Mouse (Mus musculus) cerebellum, postnatal 10 days (tissue): ENCODE data around the gene Csrnp3.

Experiments
- DNase-seq, 2 experiments: peaks; one replicate each; pipeline ENCODE4 v3.0.0; 2021; ENCODE audit warnings: mixed read lengths in 2 of 2

The Csrnp3 gene

DNA sequence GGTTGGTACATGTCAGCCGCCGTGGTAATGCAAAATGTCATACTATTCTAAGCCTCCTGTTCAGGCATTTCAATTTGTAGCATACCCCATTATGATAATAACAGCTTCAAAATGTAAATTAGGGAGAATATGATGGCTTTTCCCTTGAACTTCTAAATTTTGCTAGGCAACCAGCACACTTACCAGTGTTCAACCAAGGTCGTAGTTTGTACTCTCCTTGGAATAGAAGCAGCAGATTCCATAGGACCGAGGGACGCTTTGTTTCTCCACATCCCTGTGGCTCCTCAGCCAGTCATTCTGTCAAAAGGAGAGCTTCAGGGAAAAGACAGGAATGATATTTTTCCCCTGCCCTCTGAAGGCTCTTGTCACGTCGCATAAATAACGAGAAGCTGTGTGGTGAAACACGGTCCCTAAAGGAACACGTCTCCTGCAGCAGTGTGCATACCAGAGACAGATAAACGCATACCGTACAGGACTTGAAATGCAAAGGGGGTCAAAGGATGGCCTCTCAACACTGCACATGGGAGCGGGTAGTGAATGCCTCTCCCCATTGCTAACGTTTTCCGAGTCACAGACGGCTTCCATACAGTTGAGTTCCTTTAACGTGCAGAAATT, 108.3 kb downstream of the Csrnp3 start:
- DNase-seq = no peak

DNA sequence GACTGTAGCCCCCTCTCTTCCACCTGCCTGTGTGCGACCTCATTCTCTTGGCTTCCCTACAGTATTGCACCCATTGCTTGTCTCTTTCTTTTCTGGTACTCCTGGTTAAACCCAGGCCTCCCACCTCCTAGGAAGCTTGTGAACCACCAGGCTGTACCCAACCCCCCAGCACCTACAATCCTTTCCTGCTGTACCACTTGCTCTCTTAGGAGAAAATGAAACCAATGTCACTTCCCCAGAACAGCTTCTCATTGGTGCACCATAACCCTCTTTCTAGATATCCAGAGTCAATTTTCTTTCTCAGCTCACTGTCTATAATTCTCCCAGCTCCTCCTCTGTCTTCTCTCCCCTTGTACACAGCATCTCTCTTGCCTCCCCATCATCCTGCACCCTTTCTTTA, 110.2 kb downstream of the Csrnp3 start:
- DNase-seq = no peak

DNA sequence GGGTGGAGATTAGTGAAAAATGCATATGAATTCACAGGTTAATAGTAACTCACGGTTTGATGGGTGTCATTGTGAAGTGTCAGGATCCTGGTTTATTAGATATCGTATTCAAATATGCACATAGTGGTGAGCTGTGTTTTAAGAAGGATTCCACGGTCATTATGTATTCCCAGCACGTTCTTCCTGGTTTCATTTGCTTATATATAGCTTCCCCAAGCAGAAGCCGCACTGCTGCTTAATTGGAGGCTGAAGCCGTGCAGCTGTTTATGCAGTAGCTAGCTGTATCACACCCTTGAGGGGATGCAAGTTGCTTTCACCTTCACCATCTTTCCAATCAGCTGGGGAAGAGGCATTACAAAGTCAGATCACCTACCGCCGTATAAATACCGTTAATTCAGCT, 111.2 kb downstream of the Csrnp3 start:
- DNase-seq = no peak

DNA sequence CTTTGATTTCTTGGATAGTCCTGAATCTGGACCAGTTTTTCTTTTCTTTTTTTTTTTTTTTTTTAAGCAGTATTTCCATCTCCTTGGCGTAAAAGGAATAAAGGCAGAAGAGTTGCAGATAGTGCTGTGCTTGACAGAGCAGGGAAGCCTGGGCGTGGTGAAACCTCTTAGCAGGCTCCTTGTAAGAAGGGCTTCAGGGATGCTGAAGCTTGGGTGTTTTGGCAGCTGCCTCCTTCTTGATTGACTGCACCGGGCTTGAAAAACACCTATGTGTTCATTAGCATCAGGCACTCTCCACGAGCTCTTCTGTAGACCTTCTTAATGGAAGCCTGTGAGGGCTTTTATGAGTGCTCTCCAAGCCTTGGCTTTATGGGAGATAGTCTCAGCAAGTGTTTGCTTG, 117.9 kb downstream of the Csrnp3 start:
- no peak for DNase-seq

DNA sequence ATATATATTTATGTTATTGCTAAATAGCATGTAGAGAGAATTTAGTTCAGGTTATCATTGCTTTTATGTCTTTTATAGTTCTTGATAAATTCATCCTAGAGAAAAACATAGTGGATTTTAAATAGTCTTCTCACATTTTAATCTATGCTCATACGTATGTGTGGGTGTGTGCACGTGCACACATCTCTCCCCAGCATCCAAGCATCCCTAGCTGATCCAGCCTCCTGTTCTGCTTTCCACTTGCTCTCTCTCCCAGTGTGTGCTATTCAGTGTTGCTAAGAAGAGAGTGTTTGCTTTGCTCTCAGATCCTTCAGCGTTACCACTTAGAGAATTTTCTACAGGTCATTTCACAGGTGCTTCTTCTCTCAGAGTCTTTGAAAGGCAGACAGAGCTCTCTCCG, 123.2 kb downstream of the Csrnp3 start:
- no peak for DNase-seq

DNA sequence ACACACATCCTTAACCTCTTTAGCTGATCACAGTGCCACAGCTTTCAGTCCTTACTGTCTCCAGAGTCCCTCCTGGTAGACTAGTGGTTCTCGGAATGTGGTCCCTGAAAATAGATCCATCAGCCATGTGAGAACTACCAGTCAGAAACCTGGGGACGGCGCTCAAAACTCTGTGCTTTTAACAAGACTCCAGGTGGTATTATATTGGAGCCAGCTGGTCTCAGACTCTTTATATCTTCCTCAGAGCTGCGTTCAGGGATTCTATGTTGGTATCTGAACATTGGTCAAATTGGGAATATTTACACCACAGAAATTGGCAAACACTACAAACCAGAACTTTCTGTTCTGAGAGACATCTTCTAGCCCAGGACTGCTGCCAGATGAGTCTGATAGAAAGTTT, 128.3 kb downstream of the Csrnp3 start:
- DNase-seq = no peak

DNA sequence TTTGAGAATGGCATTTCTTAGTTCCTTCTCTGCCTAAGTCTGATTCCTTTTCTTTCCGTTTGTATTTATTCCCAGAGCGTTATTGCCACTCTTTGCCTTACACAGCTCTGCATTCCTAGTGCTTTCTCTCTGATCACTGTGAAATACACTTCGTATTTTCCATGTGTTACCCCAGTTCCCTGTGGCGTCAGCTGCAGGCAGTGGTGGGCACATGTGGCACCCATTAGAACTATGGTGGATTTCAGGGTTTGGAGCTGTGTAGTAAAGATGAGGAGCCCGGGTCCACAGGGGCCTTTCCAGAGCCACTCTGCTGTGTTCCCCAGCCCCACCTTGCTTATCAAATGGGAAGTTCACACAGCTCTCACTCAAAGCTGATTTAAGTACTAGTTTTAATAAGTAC, 129.8 kb downstream of the Csrnp3 start:
- no peak for DNase-seq

DNA sequence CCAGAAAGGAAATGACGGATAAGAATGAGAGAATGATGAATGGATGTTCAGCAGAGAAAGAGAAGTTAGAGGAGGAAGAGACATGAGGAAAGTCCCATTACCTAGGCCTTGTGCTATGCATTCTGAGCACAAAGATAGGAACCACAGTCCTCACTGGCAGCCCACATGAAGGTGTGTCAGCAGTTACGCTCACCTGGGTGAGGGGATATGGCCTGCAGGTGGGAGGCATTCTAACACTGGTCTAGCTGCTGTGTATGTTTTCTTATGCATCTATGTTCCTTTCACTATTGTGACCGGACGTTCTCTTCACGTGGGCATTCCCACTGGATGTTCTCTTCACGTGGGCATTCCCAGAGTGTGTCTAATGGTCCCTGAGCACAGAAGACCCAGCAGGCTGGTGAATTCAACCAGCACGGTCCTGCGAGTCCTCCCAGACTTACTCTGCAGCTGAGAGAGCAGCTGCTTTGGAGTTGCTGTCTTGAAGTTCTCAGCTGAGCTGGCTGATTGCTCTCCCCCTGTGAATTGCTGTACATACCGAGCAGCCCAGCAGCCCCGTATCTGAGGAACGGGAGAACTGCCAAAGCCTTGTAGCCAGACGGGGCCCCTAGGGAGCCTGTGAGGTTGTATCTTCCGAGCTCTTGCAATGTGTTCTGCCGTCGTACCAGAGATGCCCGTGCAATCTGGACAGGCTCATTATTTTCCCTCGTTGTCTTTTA, 133.9 kb downstream of the Csrnp3 start:
- peak; percentile 81 to 88 for DNase-seq

DNA sequence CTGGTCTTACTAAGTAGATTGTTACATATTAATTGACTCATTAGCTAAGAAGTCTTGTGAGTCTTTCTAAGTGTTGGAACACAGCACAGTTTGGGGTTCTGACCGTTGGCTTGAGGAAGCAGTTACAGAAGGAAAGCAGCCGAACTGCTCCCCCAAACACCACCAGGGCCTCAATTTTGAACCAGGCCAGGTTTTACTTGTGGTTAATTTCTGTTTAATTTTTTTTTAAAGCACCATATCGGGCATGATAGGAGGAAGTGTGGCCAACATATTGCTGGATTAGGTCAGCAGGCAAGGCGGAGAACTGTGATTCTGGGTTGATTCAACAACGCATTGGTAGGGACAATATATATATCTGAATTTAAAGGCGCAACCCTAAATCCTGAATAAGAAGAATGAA, 135.9 kb downstream of the Csrnp3 start:
- no peak for DNase-seq

DNA sequence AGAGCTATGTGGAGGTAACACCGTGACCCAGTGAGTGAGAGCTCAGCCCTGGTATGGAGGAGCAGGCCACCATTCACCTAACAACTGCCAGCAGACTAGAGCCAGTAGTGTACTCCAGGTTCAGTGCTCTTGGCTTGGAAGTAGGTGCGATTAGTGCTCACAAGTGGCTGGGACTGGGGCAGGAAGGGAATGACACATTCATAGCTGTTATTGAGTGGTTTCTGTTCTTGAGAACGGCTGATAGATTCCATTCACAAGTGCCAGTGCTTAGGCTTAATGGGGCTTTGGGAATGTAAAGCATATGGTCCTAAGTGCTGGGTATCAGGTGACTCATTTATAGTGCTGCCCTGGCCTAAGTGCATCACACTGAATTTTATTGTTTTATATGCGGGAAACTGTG, 136.4 kb downstream of the Csrnp3 start:
- no peak for DNase-seq

DNA sequence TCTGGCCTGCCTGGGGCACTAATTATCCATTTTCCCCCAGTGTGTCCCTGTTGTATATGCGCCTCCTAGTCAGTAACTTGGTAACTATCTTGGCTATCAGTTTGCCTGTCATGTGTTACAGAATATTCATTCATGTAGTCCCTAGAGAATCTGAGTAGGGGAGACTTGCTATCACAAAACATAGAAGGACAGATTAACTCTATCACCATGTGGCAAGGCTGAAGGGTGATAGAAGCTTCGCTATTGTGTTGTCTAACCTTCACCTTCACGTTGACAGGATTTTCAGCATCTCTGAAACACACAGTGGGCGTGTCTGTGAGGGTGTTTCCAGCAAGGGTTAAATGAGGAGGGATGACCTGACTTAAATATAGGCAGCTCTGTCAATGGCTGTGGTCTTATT, 140.1 kb downstream of the Csrnp3 start:
- DNase-seq = no peak

DNA sequence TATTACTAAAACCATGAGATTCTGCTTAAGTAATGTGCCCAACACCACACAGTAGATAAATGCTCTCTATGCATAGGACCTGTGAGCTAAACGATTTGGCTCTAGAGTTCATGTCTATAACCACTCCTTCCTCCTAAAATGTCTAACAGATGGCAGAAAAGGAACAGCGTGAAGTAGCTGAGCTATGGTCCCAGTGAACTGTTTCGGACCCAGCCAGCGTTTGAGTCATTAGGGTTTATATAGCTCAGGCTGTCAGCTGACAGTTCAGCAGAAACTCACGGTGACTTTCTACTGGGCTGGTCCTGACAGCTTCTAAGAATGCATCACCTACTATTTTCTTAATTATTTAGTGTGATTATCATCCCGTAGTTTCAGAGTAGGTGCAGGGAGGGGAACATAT, 141.5 kb downstream of the Csrnp3 start:
- DNase-seq = peak in 1 of 2 experiments; percentile 18

DNA sequence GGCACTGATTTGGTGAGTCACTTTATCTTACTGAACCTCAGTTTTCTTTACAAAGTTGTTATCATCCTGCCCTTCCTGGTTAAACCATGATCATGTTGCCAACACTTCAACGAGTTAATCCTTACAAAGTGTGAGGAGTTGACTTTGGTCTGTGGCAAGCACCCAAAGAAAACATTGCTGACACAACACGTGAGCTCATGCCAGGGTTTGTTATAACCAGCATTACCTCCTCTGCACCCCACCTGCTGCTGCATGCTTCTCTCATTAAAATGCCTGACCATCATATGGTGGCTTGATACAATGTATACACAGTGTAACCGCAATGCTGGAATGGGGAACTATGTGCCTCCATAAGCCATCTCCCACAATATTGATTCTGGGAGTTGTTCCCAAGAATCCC, 142.0 kb downstream of the Csrnp3 start:
- no peak for DNase-seq

DNA sequence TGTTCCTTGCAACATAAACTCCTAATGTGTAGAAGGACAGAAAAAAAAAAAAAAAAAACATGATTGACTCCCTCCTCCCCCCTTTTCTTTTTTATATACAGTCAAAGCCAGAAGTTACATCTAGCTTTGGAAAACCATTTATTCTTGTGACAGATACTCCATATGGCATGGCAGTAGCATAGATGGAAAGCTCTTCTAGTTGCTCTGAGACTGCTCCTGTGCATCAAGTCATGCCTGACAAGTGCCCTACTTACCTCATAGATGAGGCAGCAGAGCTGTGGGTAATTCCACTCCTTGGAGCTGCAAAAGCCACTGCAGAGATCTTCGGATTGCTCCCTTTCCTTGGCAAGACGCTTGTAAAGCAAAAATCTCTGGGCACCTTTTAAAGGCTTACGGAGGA, 143.2 kb downstream of the Csrnp3 start:
- DNase-seq = no peak

DNA sequence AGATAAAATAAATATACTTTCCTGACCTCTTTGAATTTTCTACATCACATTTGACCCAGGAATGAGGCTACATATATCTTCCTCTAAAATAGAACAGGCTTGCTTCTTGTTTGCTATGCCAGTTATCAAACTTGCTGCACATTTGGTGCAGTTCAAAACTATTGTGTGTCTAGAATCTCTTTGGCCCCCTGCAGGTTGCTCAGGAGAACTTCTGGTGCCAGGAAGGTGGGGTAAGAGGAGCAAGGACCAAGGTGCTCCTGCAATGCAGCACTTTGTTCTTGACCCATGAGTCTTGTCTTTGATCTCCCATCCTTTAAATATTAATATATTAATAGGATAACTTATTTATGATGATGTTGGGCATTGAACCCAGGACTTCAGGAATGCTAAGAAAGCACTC, 144.5 kb downstream of the Csrnp3 start:
- DNase-seq = no peak

DNA sequence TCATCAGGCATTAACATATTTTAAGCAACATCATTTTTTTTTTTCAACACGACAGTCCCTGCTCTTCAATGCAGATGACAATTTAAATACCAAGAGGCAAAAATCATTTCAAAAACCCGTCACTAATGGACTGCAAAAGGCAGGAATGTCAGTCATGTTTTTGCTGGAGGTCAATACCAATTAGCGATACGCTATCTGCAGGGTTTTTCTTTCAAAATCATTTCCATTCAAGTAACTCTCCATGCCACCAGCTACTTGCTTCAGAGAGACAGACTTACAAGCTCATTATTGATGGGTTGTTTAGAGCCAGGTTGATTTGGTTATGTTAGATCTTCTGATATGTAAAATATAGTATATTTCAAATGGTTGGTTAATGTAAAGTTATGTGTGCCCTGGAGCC, 145.2 kb downstream of the Csrnp3 start:
- no peak for DNase-seq

DNA sequence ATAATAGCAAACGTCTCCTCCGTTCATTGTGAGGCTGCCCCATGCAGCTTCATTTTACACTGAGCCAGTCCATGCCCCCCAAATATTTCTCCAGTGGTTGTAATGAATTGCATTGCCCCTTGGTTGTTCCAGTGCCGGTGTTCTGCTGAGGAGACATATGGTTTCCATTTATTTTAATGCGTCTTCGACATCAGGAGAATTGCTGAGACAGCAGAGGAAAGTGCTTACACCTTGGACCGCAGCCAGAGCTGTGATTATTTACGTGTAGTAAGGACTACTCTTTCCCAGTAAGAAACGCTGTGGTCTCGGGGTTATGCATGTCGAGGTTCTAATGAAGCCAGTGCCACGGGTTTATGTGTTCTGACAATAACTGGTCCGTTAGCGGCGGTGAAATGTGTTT, 147.8 kb downstream of the Csrnp3 start:
- peak; percentile 66 to 69 for DNase-seq

DNA sequence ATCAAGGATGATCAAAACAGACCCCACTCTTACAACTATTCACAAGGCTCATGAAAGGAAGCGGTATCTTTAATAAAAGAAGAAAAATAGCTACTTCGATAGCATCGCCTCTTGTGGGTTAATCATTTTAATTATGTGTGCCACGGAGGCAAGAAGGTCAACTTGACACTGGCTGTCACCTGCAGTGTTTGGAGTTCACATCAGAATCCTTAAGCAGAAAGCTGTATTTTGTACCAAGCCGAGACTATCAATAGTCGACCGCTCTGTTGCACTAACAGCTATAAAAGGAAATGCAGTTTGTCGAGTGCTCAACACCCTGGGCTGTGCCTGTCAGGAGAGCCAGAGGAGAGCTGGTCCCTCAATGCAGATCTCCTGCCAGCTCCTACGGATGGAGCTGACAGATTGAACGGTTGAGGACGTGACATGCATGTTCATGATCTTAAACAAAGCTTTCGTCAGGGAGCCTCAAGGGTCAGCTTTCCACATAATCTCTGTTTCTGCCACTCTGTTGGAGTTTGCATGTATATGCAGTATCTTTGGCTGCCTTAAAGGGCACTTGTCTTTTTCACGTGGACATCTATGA, 149.4 kb downstream of the Csrnp3 start:
- peak; percentile 61 to 68 for DNase-seq

DNA sequence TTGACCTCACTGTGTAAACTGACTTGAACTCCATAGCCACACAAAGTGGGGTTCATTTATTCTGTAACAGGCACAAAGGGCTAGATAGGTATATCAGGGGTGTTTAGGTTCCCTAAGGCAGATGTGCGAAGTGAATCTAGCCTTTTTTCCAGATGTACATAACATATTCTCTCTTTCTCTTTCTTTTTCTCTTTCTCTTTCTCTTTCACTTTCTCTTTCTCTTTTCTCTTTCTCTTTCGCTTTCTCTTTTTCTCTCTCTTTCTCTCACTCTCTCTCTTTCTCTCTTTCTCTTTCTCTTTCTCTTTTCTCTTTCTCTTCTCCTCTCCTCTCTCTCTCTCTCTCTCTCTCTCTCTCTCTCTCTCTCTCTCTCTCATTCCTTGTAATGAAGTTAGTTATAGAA, 153.2 kb downstream of the Csrnp3 start:
- no peak for DNase-seq

DNA sequence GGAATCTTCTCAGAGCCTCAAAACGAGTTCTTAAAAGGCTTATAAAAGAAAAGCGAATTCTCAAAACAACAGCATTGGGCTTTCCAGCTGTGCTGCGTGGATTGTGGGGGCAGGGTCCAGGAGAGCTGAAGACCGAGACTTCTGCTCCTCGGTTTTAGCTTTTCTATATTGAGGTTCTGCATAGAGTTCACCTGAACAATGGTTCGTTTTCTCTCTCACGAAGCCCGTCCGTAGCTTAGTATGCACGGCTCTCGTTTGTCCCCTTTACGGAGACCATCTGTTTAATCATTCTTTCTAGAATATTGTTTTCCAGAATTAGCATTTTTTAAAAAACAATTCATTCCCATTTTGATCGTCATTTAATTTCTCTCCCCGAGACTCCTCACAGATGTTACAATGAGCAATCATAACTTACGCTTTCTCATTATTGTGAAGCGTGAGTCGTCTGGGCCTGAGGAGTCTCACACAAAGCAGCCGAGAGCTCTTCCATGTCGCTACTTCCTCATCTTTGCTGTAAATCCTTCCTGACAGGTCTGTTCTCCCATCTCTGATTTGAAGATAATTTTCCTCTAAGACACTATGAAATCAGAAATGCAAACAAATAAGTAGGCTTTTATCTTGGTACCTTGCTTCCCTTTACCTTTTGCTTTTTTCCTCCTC, 163.6 kb downstream of the Csrnp3 start:
- DNase-seq = no peak

DNA sequence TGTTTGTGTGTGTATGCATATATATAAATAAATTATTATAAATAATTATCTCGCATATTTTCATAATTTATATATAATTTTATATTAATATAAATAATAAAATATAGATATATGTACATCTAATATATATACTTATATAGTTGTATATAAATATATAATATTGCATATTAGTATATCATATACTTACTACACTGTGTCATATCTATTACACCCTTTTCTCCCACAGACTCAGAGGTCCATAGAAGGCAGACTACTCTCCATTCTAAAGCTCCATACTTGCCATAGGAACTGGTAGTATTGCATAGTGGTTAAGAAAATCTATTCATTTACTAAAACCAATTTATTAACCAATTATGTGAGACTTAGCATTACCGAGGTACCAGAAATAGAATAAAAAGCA, 164.1 kb downstream of the Csrnp3 start:
- DNase-seq = no peak

DNA sequence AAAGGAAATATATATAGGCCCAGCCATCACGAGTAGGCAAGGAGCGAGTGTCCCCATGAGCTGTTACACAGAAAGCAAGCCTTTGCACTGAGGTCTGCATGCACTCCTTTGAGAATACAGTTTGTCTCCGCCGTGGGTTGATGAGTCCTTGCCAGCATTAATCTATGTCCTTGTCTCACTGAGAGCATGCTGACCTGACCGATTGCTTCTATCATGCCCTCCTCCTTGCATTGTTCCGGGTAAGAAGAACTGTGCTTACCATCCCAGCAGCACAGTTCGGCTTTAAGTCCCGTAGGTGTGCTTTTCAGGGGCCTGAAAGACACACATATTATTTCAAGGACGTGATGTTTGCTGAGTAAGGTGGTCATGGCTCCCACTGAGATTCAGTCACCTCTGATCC, 173.1 kb downstream of the Csrnp3 start:
- DNase-seq = no peak

DNA sequence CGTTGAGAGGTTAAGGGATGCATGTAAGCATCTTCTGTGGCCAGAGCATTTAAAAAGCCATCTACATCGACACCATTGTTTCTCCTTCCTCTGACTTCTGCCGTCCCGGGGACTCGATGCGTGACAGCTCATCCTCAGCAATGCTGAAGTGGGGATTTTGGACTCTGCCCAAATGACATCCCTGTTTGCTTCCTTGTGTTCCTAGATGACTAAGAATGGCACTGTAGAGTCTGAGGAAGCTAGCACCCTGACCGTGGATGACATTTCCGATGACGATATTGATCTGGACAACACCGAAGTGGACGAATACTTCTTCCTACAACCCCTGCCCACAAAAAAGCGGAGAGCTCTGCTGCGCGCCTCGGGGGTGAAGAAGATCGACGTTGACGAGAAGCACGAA, 173.7 kb downstream of the Csrnp3 start:
- no peak for DNase-seq

DNA sequence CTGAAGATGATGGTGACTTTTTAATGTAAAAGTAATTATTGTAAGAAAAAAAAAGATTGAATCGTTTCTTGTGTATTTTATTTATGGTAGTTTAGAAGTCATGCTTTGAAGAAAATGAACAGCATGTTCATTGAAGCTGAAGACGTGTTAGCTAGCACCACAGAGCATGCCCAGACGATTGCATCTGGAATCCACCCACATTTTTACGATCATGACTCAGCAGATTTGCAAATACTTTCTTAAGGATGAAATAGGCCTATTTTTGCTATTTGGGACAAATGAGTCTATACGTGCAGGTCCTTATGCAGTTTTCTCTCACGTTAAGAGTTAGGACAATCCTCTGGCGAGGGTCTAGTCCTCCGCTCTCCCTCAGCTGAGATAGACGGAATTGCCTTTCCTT, 177.9 kb downstream of the Csrnp3 start:
- DNase-seq = no peak
